Mouse (Mus musculus) heart, postnatal 36 days (tissue): ENCODE data around the gene Wdr17. TPM values are rescaled to one million over a fixed set of nuclear protein-coding genes. Genes with fewer than 3 reads are reported as not detected.

Experiments used
- DNase-seq, 2 experiments: peaks; one replicate each; pipeline ENCODE4 v3.0.0; 2021 to 2022
- intact Hi-C: fragments of 180-260 bp; cut with DNase I; formaldehyde crosslinking; loops from one replicate; pipeline ENCODE4 v1.15.1; 2025
- total RNA-seq, 2 experiments: library from RNA; stranded (reverse); gene quantifications; 2 replicates each; pipeline ENCODE4 v1.2.3; 2021

Wdr17 gene
- total RNA-seq, 2 experiments from 2014 or later: not detected

DNA sequence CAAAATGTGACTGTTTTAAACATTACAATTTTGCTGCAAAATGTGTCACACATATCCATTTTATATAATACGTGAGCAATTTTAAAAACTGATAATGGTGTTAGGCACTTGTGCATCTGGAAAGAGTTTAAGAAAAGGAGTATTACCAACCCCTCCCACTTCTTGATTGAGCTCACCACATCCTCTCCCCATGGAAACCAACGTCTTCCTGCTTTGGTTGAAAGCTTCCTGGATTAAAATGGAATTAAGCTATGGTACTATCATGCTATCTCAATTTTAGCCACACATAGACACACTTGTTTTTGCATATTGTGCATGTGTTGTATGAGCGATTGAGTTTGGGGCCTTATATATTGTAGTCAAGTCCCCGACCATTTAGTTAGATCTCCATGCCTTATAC lies 283.5 kb downstream of the Wdr17 start:
- intact Hi-C loops: no loop called here
- DNase-seq: no peak

DNA sequence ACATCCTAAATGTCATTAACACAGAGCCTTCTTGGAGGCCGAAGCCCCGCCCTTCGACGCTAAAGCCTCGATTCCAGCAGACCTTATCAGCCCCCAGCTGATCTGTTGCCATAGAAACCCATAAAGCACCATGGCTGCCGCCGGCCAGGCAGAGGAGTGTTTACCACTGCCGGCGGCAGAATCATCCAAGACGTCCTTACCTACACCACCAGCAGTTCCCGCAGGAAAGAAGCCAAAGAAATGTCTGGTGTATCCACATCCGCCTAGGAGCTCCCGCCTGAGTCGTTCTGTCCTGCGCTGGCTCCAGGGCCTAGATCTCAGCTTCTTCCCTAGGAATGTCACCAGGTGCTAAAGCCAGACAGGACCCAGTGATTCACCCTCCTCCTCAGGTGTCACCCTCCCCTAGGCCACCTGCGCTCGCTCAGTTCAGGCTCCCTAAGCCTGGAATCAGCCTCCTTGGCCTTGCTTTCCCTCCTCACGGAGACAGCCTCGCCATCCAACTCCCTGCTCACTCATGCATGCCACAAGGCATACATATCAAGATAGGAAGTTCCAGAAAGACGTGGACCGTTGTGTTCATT lies 286.2 kb downstream of the Wdr17 start, which contains the start of gene Spata4:
Gene Spata4, plus strand, starts transcription at position 111 of the 581 bp plus-strand sequence.
- peak; percentile 6 to 9 for DNase-seq
- intact Hi-C loops: no loop called here

DNA sequence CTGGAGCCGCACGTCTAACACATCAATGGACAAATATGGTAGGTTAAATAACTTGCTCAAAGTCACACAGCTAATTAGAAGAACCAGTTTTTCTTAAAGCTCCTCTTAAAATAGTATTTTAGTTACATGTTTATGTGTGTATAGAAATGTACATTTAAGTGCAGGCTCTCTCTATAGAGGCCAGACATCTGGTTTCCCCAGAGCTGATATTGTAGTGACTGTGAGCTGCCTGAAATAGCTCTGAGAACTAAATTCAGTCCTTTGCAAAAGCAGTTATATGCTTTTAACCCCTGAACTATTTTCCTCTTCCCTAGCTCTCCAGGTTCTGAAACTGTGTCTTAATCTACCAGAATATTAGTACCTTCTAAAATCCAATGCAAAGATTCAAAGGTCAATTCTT lies 289.6 kb downstream of the Wdr17 start:
- intact Hi-C loops: no loop called here

DNA sequence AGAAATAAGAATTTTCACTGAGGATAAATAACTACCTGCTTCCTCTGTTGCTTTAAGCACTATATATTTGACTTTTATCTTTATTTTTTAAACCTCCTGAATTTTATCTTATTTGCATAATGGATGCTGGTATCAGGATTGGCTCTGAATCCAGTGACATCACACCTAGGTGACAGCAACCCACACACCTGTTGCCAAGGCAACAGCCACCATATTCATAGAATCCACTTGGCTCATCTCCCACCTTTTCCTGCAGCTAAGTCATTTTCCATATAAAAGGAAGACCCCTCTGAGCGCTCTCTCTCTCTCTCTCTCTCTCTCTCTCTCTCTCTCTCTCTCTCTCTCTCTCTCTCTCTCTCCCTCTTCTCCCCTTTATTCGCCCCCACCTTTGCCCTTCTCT lies 290.0 kb downstream of the Wdr17 start:
- no peak for DNase-seq
- intact Hi-C loops: no loop called here

More for the DNA sequence above, 289.6 kb downstream of the Wdr17 start:
- no peak for DNase-seq

DNA sequence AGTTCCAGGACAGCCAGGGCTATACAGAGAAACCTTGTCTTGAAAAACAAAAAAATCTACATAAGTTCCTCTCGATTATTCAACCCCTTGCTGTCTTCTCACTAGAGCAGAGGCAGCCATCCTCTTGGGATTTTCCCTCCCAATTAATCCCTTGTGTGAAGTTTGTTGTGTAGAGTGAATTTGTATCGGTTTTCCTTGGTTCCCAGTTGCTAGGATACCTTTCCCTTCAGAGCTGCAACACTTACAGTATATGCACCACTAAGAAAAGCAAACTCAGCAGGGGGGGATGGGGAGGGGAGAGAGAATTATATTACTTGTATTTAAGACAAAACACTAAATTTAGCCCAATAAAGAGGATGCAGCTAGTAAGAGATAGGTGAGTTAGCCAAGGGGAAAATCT lies 290.9 kb downstream of the Wdr17 start:
- DNase-seq: no peak
- intact Hi-C loops: no loop called here

DNA sequence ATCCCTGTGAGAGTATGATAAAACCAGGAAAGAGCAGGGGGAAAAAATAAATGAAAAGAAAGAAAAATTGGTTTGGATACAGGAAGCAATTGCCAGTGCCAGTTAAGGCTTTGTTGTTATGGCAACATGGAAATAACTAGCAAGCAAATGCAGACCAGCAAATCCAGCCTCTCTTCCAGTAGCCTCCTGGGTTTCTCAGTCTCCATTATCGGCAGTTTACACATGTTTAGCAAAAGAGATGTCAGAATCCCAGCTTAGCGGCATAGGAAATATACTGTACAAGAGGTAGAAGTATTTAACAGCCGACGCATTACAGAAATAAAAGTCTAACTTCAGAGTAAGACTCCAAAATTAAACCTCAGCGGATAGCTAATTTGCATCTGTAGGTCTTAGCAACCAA lies 292.4 kb downstream of the Wdr17 start:
- intact Hi-C loops: no loop called here
- no peak for DNase-seq

DNA sequence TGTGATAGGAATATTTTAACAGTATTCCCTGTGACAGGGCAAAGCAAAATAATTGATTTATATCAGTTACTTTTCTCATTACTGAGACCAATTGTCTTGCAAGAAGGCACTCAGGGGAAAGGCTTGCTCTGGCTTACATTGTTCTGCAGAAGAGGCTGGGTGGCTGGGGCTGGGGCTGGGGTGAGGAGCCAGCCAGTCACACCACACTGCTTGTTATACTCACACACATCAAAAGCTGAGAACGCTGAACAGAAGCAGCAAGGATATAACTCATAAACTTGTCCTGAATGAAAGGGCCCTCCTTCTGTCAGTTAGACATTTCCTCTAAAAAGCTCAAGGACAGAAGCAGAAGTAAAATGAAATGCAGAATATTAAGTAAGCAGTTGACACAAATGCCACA lies 304.1 kb downstream of the Wdr17 start:
- intact Hi-C loops: no loop called here
- DNase-seq: no peak

DNA sequence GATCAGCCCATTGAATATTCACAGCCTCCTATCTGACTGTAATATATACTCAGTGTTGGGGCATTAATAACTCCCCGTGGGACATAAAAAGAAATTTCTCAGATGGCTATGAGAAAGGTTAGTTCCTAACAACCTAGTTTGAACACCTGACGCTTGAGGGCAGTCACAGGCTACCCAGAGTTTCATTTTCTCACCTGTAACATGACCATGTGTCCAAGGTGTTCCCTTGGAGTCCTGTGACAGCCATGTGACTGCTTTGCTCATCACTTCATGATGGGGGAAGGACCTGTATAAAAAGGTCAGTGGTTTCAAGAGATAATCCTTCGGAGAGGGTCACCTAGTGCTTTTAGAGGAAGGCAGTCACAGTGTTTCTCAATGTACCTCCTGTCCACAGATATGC lies 305.5 kb downstream of the Wdr17 start:
- intact Hi-C loops: no loop called here
- no peak for DNase-seq

Other genes starting within 250 kb of the Wdr17 start
- 10 to 100 TPM in 1 of 2 experiments, 1 to 10 TPM in 1; 9.4 to 14.5 TPM for gene Gpm6a, start 67.7 kb upstream of the Wdr17 start, total RNA-seq